Mouse (Mus musculus): ENCODE data around the gene Rprml. TPM values are rescaled to one million over a fixed set of nuclear protein-coding genes. Genes with fewer than 3 reads are reported as not detected.

Rprml gene
- 0.18 and 0.19 TPM in 2 replicates for polyA plus RNA-seq (2015; fragmentation: Nextera tagmentation; extraction: Ambion mirVana)

GRCm38 (mm10) chr11:103649301-103649982 is at the start of gene Rprml:
Rprml (plus strand) TSS chr11:103649570.
- peak within 1 kb of the TSS; percentile 27 for H3K4me3 ChIP-seq (ENCODE audit: low read depth, low read length)
- DNase-seq (ENCODE audit: low spot score) (no peak), ATAC-seq (no peak; the same call in 1 of the 2 replicates)
- no peak within 1 kb of the TSS for H3K27ac ChIP-seq (ENCODE audit: low read length)
- no peaks in the 10 kb centered on the region for H3K9me3 ChIP-seq (ENCODE audit: low read length)
- TF ChIP-seq EP300 (IDR thresholded peaks at IDR 0.05) (no peak), CTCF (IDR thresholded peaks at IDR 0.05) (no peak)
- H3K4me2 ChIP-seq (replicated peaks; ENCODE audit: low read depth, low read length): peak within 1 kb of the TSS; percentile 48
- WGBS: under 1% methylated on average over 67 of the region's 71 CpGs
- peaks cover 51% of the 10 kb centered on the region for H3K27me3 ChIP-seq (replicated peaks; ENCODE audit: insufficient read depth, low read length)
- H3K9ac ChIP-seq (replicated peaks; ENCODE audit: low read depth): no peak within 1 kb of the TSS
- H3K36me3 ChIP-seq (ENCODE audit: insufficient read depth, low read length): no peaks in the 10 kb centered on the region
- H3K4me1 ChIP-seq (ENCODE audit: insufficient read depth, low read depth, low read length): no peaks in the 10 kb centered on the region

GRCm38 (mm10) chr11:103606611-103607010 is 42.8 kb upstream of the Rprml start:
- WGBS: 49% methylated on average over 5 of the region's 5 CpGs
- Histone ChIP-seq H3K4me2 (replicated peaks; ENCODE audit: low read depth, low read length) (no peak overlapping the region), H3K4me3 (ENCODE audit: low read depth, low read length) (no peak overlapping the region), H3K9ac (replicated peaks; ENCODE audit: low read depth) (no peak overlapping the region), H3K9me3 (ENCODE audit: low read length) (no peaks in the 10 kb centered on the region), H3K4me1 (ENCODE audit: insufficient read depth, low read depth, low read length) (no peaks in the 10 kb centered on the region), H3K36me3 (ENCODE audit: insufficient read depth, low read length) (no peaks in the 10 kb centered on the region), H3K27me3 (replicated peaks; ENCODE audit: insufficient read depth, low read length) (no peaks in the 10 kb centered on the region), H3K27ac (ENCODE audit: low read length) (no peak overlapping the region)
- TF ChIP-seq EP300 (IDR thresholded peaks at IDR 0.05): no peak
- no peak for TF ChIP-seq CTCF (IDR thresholded peaks at IDR 0.05)
- DNase-seq (ENCODE audit: low spot score) (no peak), ATAC-seq (no peak)

- no peaks in the 10 kb centered on the region for H3K27me3 ChIP-seq (replicated peaks; ENCODE audit: insufficient read depth, low read length)
- no peak overlapping the region for H3K27ac ChIP-seq (ENCODE audit: low read length)
- WGBS: 86% methylated on average over 2 of the region's 2 CpGs
- H3K4me3 ChIP-seq (ENCODE audit: low read depth, low read length): no peak overlapping the region
- no peak overlapping the region for H3K4me2 ChIP-seq (replicated peaks; ENCODE audit: low read depth, low read length)
- TF ChIP-seq CTCF (IDR thresholded peaks at IDR 0.05) (no peak), EP300 (IDR thresholded peaks at IDR 0.05) (no peak)
- no peaks in the 10 kb centered on the region for H3K9me3 ChIP-seq (ENCODE audit: low read length)
- no peaks in the 10 kb centered on the region for H3K4me1 ChIP-seq (ENCODE audit: insufficient read depth, low read depth, low read length)
- ATAC-seq: no peak
- DNase-seq (ENCODE audit: low spot score): no peak
- no peak overlapping the region for H3K9ac ChIP-seq (replicated peaks; ENCODE audit: low read depth)
- H3K36me3 ChIP-seq (ENCODE audit: insufficient read depth, low read length): no peaks in the 10 kb centered on the region
These were observed 38.6 kb upstream of the Rprml start for GRCm38 (mm10) chr11:103610772-103611171.

- no peak within 1 kb of the TSS for H3K4me2 ChIP-seq (replicated peaks; ENCODE audit: low read depth, low read length)
- H3K4me1 ChIP-seq (ENCODE audit: insufficient read depth, low read depth, low read length): no peaks in the 10 kb centered on the region
- 75% methylated on average over 9 of the region's 9 CpGs for WGBS
- H3K27me3 ChIP-seq (replicated peaks; ENCODE audit: insufficient read depth, low read length): no peaks in the 10 kb centered on the region
- no peaks in the 10 kb centered on the region for H3K36me3 ChIP-seq (ENCODE audit: insufficient read depth, low read length)
- DNase-seq (ENCODE audit: low spot score) (no peak), ATAC-seq (no peak)
- no peaks in the 10 kb centered on the region for H3K9me3 ChIP-seq (ENCODE audit: low read length)
- TF ChIP-seq CTCF (IDR thresholded peaks at IDR 0.05) (no peak), EP300 (IDR thresholded peaks at IDR 0.05) (no peak)
- no peak within 1 kb of the TSS for H3K27ac ChIP-seq (ENCODE audit: low read length)
- no peak within 1 kb of the TSS for H3K4me3 ChIP-seq (ENCODE audit: low read depth, low read length)
- H3K9ac ChIP-seq (replicated peaks; ENCODE audit: low read depth): no peak within 1 kb of the TSS
These were observed 28.3 kb upstream of the Rprml start, which contains the start of gene Gm884 for GRCm38 (mm10) chr11:103621040-103621439. Gm884 (minus strand) TSS chr11:103621140.

GRCm38 (mm10) chr11:103627453-103627852 is 21.9 kb upstream of the Rprml start:
- no peak overlapping the region for H3K9ac ChIP-seq (replicated peaks; ENCODE audit: low read depth)
- no peaks in the 10 kb centered on the region for H3K4me1 ChIP-seq (ENCODE audit: insufficient read depth, low read depth, low read length)
- H3K27ac ChIP-seq (ENCODE audit: low read length): no peak overlapping the region
- no peak for TF ChIP-seq CTCF (IDR thresholded peaks at IDR 0.05)
- TF ChIP-seq EP300 (IDR thresholded peaks at IDR 0.05): no peak
- WGBS: 81% methylated on average over 23 of the region's 23 CpGs
- no peaks in the 10 kb centered on the region for H3K27me3 ChIP-seq (replicated peaks; ENCODE audit: insufficient read depth, low read length)
- no peaks in the 10 kb centered on the region for H3K9me3 ChIP-seq (ENCODE audit: low read length)
- no peak for DNase-seq (ENCODE audit: low spot score)
- no peaks in the 10 kb centered on the region for H3K36me3 ChIP-seq (ENCODE audit: insufficient read depth, low read length)
- no peak overlapping the region for H3K4me2 ChIP-seq (replicated peaks; ENCODE audit: low read depth, low read length)
- H3K4me3 ChIP-seq (ENCODE audit: low read depth, low read length): no peak overlapping the region
- no peak for ATAC-seq

- no peaks in the 10 kb centered on the region for H3K36me3 ChIP-seq (ENCODE audit: insufficient read depth, low read length)
- TF ChIP-seq CTCF (IDR thresholded peaks at IDR 0.05): no peak
- TF ChIP-seq EP300 (IDR thresholded peaks at IDR 0.05): no peak
- H3K4me3 ChIP-seq (ENCODE audit: low read depth, low read length): no peak overlapping the region
- WGBS: 78% methylated on average over 7 of the region's 7 CpGs
- no peaks in the 10 kb centered on the region for H3K4me1 ChIP-seq (ENCODE audit: insufficient read depth, low read depth, low read length)
- no peaks in the 10 kb centered on the region for H3K9me3 ChIP-seq (ENCODE audit: low read length)
- DNase-seq (ENCODE audit: low spot score): no peak
- H3K9ac ChIP-seq (replicated peaks; ENCODE audit: low read depth): no peak overlapping the region
- no peak overlapping the region for H3K27ac ChIP-seq (ENCODE audit: low read length)
- ATAC-seq: no peak
- H3K27me3 ChIP-seq (replicated peaks; ENCODE audit: insufficient read depth, low read length): no peaks in the 10 kb centered on the region; the same call in 1 of the 2 replicates
- H3K4me2 ChIP-seq (replicated peaks; ENCODE audit: low read depth, low read length): no peak overlapping the region
These were observed 14.6 kb upstream of the Rprml start for GRCm38 (mm10) chr11:103634806-103635205.
